Mouse (Mus musculus): ENCODE data around the gene Ogg1.

GRCm38 (mm10) chr6:113343177-113344092 lies 16.7 kb downstream of the Ogg1 start, which contains the start of gene Camk1:
- no peak for TF ChIP-seq GATA1 (IDR thresholded peaks at IDR 0.05; ENCODE audit: borderline replicate concordance, low read length)
- no peak for TF ChIP-seq FLI1 (IDR thresholded peaks at IDR 0.05; ENCODE audit: low read length)
